Mouse (Mus musculus): ENCODE measurements at regions not wholly inside any gene's neighbourhood (a gene's known extent, or its start where the extent isn't known, plus 50 kb on each side); places are given as distances from the start of the nearest gene placed in this dataset.

GRCm38 (mm10) chr15:26158499-26158898 is 150.3 kb upstream of the March11 start:
- TF ChIP-seq CTCF (IDR thresholded peaks at IDR 0.05; ENCODE audit: low read depth) (no peak), EP300 (IDR thresholded peaks at IDR 0.05; ENCODE audit: low read depth) (no peak)
